Mouse (Mus musculus) heart, embryonic 14.5 days (tissue): ENCODE results near the gene Fbxl16. TPM values are rescaled to one million over a fixed set of nuclear protein-coding genes. Genes with fewer than 3 reads are reported as not detected.

Source experiments
- ATAC-seq: fragments of 200-750 bp; cut with Nextera tagmentation; 2 replicates; pipeline ENCODE4 v1.8.0; 2017; ENCODE audit warnings: low read depth, moderate TSS enrichment; ENCODE audit not compliant: insufficient number of reproducible peaks, insufficient read depth, low FRiP score
- H3K27ac ChIP-seq, 2 experiments: fragments of 200-500 bp in 1 of 2; fragments of 300-500 bp in 1 of 2; sonication (generic) in 1 of 2; replicated peaks in 1 of 2; 2 replicates each; pipeline ENCODE4 v1.5.1; 2012 to 2014; ENCODE audit warnings: low read depth in 2 of 2, low read length in 2 of 2, control low read depth in 1 of 2, mild to moderate bottlenecking in 1 of 2, mixed read lengths in 1 of 2; ENCODE audit not compliant: control insufficient read depth in 1 of 2, insufficient read depth in 1 of 2
- H3K27me3 ChIP-seq: fragments of 300-500 bp; sonication (generic); 2 replicates; pipeline ENCODE4 v1.6.1; 2014; ENCODE audit warnings: mild to moderate bottlenecking, low read length, control low read depth; ENCODE audit not compliant: control insufficient read depth, insufficient read depth
- H3K36me3 ChIP-seq: fragments of 300-500 bp; sonication (generic); 2 replicates; pipeline ENCODE4 v1.6.1; 2014; ENCODE audit warnings: mild to moderate bottlenecking, control low read depth, low read length, mixed read lengths; ENCODE audit not compliant: control insufficient read depth, insufficient read depth
- H3K4me1 ChIP-seq, 2 experiments: fragments of 200-500 bp in 1 of 2; fragments of 300-500 bp in 1 of 2; sonication (generic) in 1 of 2; 2 replicates each; pipeline ENCODE4 v1.6.1; 2012 to 2014; ENCODE audit warnings: low read length in 2 of 2, control low read depth in 1 of 2, mixed read lengths in 1 of 2; ENCODE audit not compliant: control insufficient read depth in 2 of 2, insufficient read depth in 2 of 2
- H3K4me2 ChIP-seq: fragments of 300-500 bp; sonication (generic); 2 replicates; pipeline ENCODE4 v1.6.1; 2014; ENCODE audit warnings: mild to moderate bottlenecking, low read length
- H3K4me3 ChIP-seq, 2 experiments: fragments of 200-500 bp in 1 of 2; fragments of 300-500 bp in 1 of 2; sonication (generic) in 1 of 2; 2 replicates each; pipeline ENCODE4 v1.5.1; 2012 to 2014; ENCODE audit warnings: low read length in 2 of 2, mild to moderate bottlenecking in 2 of 2, control low read depth in 1 of 2, low read depth in 1 of 2, moderate library complexity in 1 of 2; ENCODE audit not compliant: control insufficient read depth in 1 of 2, insufficient read depth in 1 of 2
- H3K9ac ChIP-seq: fragments of 300-500 bp; sonication (generic); 2 replicates; pipeline ENCODE4 v1.6.1; 2014; ENCODE audit warnings: mild to moderate bottlenecking, low read length
- H3K9me3 ChIP-seq: fragments of 300-500 bp; sonication (generic); 2 replicates; pipeline ENCODE4 v1.6.1; 2016; ENCODE audit warnings: low read length, control low read depth; ENCODE audit not compliant: control insufficient read depth
- WGBS: fragments of 180-500 bp; shearing (Covaris S2); extraction: QIAGEN DNeasy Blood & Tissue Kit; methylation state at CpG from one replicate; pipeline ENCODE4 v1.1.7; 2014; 5-methylcytosine and 5-hydroxymethylcytosine counted together
- polyA plus RNA-seq: library from polyadenylated mRNA; unstranded; fragments of >200 nt; fragmentation: Nextera tagmentation; extraction: Ambion mirVana; gene quantifications from 2 replicates; pipeline ENCODE4 v1.2.1, GENCODE M21; 2014

The Fbxl16 gene
- polyA plus RNA-seq, 1 experiment from 2014 or later, result 1.1 TPM

- Histone ChIP-seq H3K4me3 (no peak overlapping the region), H3K4me2 (no peak overlapping the region), H3K4me1 (peaks cover 13 to 33% of the 10 kb centered on the region in 2 experiments), H3K36me3 (peaks cover 53% of the 10 kb centered on the region), H3K27ac (no peak overlapping the region), H3K27me3 (no peaks in the 10 kb centered on the region), H3K9ac (no peak overlapping the region), H3K9me3 (no peaks in the 10 kb centered on the region)
- WGBS, result 93% methylated on average over 9 of the region's 9 CpGs
- no peak for ATAC-seq
Measured at GRCm38 (mm10) chr17:25786781-25787504, 21.9 kb upstream of the Fbxl16 start.

DNA sequence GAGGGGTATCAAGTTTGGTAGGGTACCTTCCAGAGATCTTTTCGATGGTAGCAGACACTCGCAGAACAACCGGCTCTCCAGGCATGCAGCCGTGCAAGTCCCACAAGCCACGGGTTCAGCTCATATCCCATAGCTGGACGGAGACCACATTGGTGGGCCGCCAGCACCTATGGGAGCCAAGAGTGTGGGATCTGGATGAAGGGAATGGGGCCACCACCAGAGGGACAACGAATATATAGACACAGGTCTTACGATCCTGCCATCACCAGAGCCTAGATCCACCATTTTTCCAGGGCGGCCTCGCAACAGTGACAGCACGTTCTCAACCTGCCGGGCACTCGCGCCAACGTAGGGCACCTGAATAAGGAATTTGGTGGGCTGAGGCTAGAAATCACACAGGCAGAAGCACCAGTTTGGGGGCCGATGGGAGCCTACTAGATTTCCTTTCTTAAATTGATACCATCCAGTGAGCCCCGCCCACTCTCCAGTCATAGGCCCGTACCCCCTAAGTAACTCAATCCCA, 17.5 kb upstream of the Fbxl16 start:
- WGBS, result 28% methylated on average over 19 of the region's 19 CpGs
- no peak for ATAC-seq

DNA sequence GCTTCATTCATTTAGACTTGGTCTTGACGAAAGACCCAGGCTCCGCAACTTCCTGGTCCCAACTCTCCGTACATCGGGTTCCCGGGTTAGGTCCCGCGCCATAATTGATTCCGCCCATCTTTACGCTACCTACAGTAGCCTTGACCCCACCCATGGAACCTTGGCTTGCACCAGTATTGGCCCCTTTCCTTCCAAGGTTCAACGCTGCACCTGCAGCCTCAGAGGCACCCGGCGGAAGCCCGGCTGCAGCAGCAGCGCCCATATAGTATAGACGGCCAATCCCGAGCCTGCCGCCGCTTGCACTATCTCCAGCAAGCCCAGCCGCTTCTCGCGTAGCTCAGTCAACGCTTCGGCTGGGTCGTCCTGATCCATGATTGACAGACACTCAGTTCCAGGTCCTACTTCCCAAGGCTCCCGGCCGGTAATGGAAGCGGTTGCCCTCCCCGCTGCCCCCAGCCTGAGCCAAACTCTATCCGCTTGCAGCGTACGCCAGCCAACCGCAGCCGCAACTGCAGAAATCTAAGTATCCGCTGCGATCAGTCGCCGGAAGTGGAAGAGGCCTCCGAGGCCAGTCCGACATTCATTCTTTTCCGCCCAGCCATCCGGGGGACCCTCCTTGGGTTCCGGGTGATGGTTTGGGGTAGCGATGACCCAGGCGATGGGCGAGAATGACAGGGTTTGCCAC, 16.9 kb upstream of the Fbxl16 start:
- WGBS, result under 1% methylated on average over 45 of the region's 45 CpGs
- no peaks in the 10 kb centered on the region for H3K27me3 ChIP-seq
- peak overlapping the region; percentile 84 for H3K9ac ChIP-seq
- H3K9me3 ChIP-seq, result no peaks in the 10 kb centered on the region
- H3K27ac ChIP-seq, result peak overlapping the region; percentile 93 to 95
- peaks cover 30% of the 10 kb centered on the region for H3K36me3 ChIP-seq
- H3K4me1 ChIP-seq, result peaks cover 19 to 32% of the 10 kb centered on the region in 2 experiments
- H3K4me2 ChIP-seq, result peak overlapping the region; percentile 76
- peak overlapping the region; percentile 76 to 80 for H3K4me3 ChIP-seq
- ATAC-seq, result peak; percentile 50

More for the DNA sequence above, 17.5 kb upstream of the Fbxl16 start:
- peak overlapping the region; percentile 76 to 80 for H3K4me3 ChIP-seq
- no peaks in the 10 kb centered on the region for H3K9me3 ChIP-seq
- peaks cover 19 to 29% of the 10 kb centered on the region in 2 experiments for H3K4me1 ChIP-seq
- peak overlapping the region; percentile 84 for H3K9ac ChIP-seq
- peak overlapping the region in 1 of 2 experiments; percentile 93; a peak in 2 of 4 replicates for H3K27ac ChIP-seq
- H3K4me2 ChIP-seq, result peak overlapping the region; percentile 76
- H3K27me3 ChIP-seq, result no peaks in the 10 kb centered on the region
- peaks cover 30% of the 10 kb centered on the region for H3K36me3 ChIP-seq

DNA sequence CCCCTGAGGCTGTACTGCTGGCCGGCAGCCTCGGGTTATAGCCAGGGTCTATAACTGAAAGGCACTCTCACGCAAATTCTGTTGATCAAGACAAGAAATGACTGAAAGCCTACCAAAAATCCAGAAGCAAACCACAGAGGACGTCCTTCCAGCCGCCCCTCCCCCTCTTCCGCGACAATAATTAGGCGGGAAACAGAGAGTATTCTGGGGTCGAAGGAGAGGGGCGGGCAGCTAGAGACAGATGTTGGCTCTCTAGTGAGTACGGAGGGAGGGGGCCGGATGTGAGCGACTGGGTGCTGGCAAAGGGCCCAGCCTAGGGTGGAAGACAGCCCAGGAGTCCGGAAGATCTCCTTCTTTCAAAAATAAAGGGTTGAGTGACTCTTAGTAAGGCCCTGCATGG, 16.3 kb upstream of the Fbxl16 start, which contains the start of gene Fam173a:
Gene Fam173a, minus strand, starts transcription at position 287 of the 400 bp plus-strand sequence.
- H3K9me3 ChIP-seq, result no peaks in the 10 kb centered on the region
- H3K27ac ChIP-seq, result peak within 1 kb of the TSS; percentile 93 to 95
- peak within 1 kb of the TSS; percentile 76 to 80 for H3K4me3 ChIP-seq
- H3K4me2 ChIP-seq, result peak within 1 kb of the TSS; percentile 76
- peaks cover 21 to 36% of the 10 kb centered on the region in 2 experiments for H3K4me1 ChIP-seq
- H3K9ac ChIP-seq, result peak within 1 kb of the TSS; percentile 84
- peak; percentile 65 for ATAC-seq
- WGBS, result under 1% methylated on average over 13 of the region's 14 CpGs
- H3K36me3 ChIP-seq, result peaks cover 24% of the 10 kb centered on the region
- H3K27me3 ChIP-seq, result no peaks in the 10 kb centered on the region

DNA sequence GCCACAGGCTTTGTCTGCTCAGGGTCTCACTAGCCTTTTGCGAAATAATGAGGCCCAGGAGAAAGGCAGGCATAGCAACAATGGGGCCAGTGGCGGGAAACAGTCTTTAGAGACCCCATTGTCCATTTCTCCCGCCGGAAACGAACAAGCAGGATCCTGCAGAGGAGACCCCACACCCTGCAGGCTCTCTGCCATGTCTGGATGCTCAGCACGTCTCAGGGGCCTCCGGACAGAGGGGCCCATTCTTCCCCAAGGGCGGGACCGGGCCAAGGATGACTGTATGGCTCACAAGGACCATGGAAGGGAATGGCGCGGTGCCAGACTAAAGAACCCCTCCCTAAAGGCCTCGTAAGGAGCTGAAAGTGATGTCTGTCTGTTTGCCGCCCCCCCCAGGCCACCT, 14.7 kb upstream of the Fbxl16 start:
- no peak overlapping the region for H3K9ac ChIP-seq
- ATAC-seq, result no peak
- WGBS, result 81% methylated on average over 13 of the region's 13 CpGs
- H3K4me2 ChIP-seq, result no peak overlapping the region
- no peak overlapping the region for H3K27ac ChIP-seq
- H3K27me3 ChIP-seq, result no peaks in the 10 kb centered on the region
- H3K4me1 ChIP-seq, result peaks cover 21 to 36% of the 10 kb centered on the region in 2 experiments
- no peak overlapping the region for H3K4me3 ChIP-seq
- peaks cover 11% of the 10 kb centered on the region for H3K36me3 ChIP-seq
- H3K9me3 ChIP-seq, result no peaks in the 10 kb centered on the region

GRCm38 (mm10) chr17:25794998-25795397, 13.9 kb upstream of the Fbxl16 start:
- WGBS, result 87% methylated on average over 17 of the region's 17 CpGs
- H3K9me3 ChIP-seq, result no peaks in the 10 kb centered on the region
- H3K27me3 ChIP-seq, result no peaks in the 10 kb centered on the region
- no peak overlapping the region for H3K9ac ChIP-seq
- no peak overlapping the region for H3K27ac ChIP-seq
- H3K36me3 ChIP-seq, result 0 out of 2 replicates have a peak, but pooled peaks cover 3% of the 10 kb centered on the region
- no peak for ATAC-seq
- no peak overlapping the region for H3K4me2 ChIP-seq
- H3K4me3 ChIP-seq, result no peak overlapping the region
- peaks cover 21 to 36% of the 10 kb centered on the region in 2 experiments for H3K4me1 ChIP-seq

DNA sequence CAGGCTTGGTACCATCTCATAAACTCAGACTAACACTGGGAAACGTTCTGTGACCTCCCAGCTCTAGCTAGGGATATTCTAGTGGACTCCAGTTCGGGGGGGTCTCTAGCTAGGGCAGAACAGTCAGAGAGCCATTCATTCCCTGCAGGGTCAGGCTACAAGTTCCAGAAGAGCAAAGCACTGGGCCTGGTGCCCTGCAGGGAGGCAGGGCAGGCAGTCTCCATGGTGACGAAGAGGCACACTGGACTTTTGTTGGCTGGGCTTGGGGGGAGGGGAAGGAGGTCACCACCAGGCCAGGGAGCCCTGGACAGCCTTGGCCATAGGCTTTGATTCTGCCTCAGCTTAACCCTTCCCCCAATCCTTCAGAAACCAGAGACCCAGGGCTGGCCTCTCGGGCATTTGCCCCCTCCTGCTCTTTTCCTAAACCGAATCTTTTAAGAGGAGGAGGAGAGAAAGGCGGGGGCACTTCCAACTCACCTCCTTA, 13.2 kb upstream of the Fbxl16 start, which contains the start of gene AC134908.4:
Gene AC134908.4, minus strand, starts transcription at position 51 of the 484 bp plus-strand sequence.
- WGBS, result 40% methylated on average over 6 of the region's 6 CpGs
- H3K27me3 ChIP-seq, result no peaks in the 10 kb centered on the region
- H3K27ac ChIP-seq, result 0 out of 4 replicates have a peak within 1 kb of the TSS, but pooled peaks of 1 of the 2 experiments have one; percentile 24
- H3K4me1 ChIP-seq, result peaks cover 21 to 36% of the 10 kb centered on the region in 2 experiments
- peak within 1 kb of the TSS; percentile 61 to 86 for H3K4me3 ChIP-seq
- no peaks in the 10 kb centered on the region for H3K36me3 ChIP-seq
- H3K9ac ChIP-seq, result peak within 1 kb of the TSS; percentile 67
- peak within 1 kb of the TSS; percentile 95 for H3K4me2 ChIP-seq
- H3K9me3 ChIP-seq, result no peaks in the 10 kb centered on the region
- ATAC-seq, result no peak
